Mouse (Mus musculus) G1E (cell line): ENCODE results near the gene Gtf2ird1. TPM values are rescaled to one million over a fixed set of nuclear protein-coding genes. Genes with fewer than 3 reads are reported as not detected.

Experiments
- ATAC-seq: 2 replicates; pipeline ENCODE4 v1.8.0; 2016; ENCODE audit warnings: mild to moderate bottlenecking; ENCODE audit not compliant: insufficient number of reproducible peaks, poor library complexity, low FRiP score, severe bottlenecking; ENCODE audit errors: extremely low read depth
- DNase-seq: peaks from one replicate; pipeline ENCODE4 v3.0.0; 2012; ENCODE audit warnings: low spot score
- H3K27me3 ChIP-seq: 2 replicates; pipeline ENCODE4 v1.6.1; 2012; ENCODE audit warnings: mild to moderate bottlenecking, low read length, inconsistent platforms; ENCODE audit not compliant: insufficient read depth
- H3K36me3 ChIP-seq: replicated peaks from 2 replicates; pipeline ENCODE3; 2012; ENCODE audit warnings: mild to moderate bottlenecking, inconsistent platforms
- H3K4me1 ChIP-seq: 2 replicates; pipeline ENCODE4 v1.6.1; 2012; ENCODE audit warnings: low read depth, low read length, inconsistent platforms, mixed read lengths; ENCODE audit not compliant: insufficient read depth
- H3K4me3 ChIP-seq: 2 replicates; pipeline ENCODE4 v1.5.1; 2012; ENCODE audit warnings: low read depth, mild to moderate bottlenecking, inconsistent platforms, low read length, moderate library complexity, mixed read lengths
- H3K9me3 ChIP-seq: replicated peaks from 2 replicates; pipeline ENCODE4 v1.6.1; 2012; ENCODE audit warnings: inconsistent platforms
- CTCF ChIP-seq: IDR thresholded peaks from 2 replicates; pipeline ENCODE4 v1.5.1; 2012; ENCODE audit warnings: low read depth, low read length, inconsistent platforms, mixed read lengths
- GATA1 ChIP-seq: IDR thresholded peaks from 2 replicates; pipeline ENCODE4 v1.6.1; 2012; ENCODE audit warnings: borderline replicate concordance, low read length, inconsistent platforms, mixed read lengths
- GATA2 ChIP-seq: IDR thresholded peaks from 2 replicates; pipeline ENCODE4 v1.6.1; 2012; ENCODE audit warnings: low read depth, low read length, inconsistent platforms, borderline replicate concordance
- POLR2AphosphoS5 ChIP-seq: IDR thresholded peaks from 2 replicates; pipeline ENCODE4 v1.6.1; 2012; ENCODE audit warnings: low read depth, low read length, inconsistent platforms; ENCODE audit not compliant: insufficient replicate concordance
- TAL1 ChIP-seq: conservative IDR thresholded peaks from 2 replicates; pipeline ENCODE4 v1.6.1; 2012; ENCODE audit warnings: low read depth, low read length, inconsistent platforms, mixed read lengths
- polyA plus RNA-seq: library from polyadenylated mRNA; stranded (reverse); fragments of >175 nt; gene quantifications from 2 replicates; pipeline ENCODE4 v1.2.3, GENCODE M21; 2012
- total RNA-seq, 2 experiments: library from RNA; stranded (forward) in 1 of 2; stranded (reverse) in 1 of 2; fragments of 200-1000 nt in 1 of 2; fragments of >200 nt in 1 of 2; fragmentation: Nextera tagmentation in 1 of 2; gene quantifications; 2 replicates each; pipeline ENCODE4 v1.2.3; 2014 to 2017

Gtf2ird1 gene
- total and polyA plus RNA-seq, 3 experiments, result 1.5 to 2.2 TPM; not detected in 1

DNA sequence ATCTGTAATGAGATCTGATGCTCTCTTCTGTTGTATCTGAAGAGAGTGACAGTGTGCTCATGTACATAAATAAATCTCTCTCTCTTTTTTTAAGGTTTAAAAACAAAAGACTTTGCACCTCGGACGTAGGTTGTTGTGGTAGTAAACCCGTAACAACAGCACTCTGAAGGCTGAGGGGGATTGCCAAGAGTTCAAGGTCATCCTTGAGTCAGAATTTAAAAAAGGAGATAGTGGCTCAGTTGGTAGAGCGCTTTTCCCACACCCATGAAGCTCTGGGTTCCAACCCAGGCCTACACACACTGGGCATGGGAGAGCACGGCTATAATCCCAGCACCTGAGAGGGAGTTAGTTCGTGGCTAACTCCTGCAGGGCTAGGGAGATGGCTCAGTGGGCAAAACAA, 33.1 kb downstream of the Gtf2ird1 start:
- no peaks in the 10 kb centered on the region for H3K9me3 ChIP-seq
- no peaks in the 10 kb centered on the region for H3K36me3 ChIP-seq
- H3K4me1 ChIP-seq, result no peaks in the 10 kb centered on the region
- H3K4me3 ChIP-seq, result no peak overlapping the region
- peaks cover 6% of the 10 kb centered on the region; the same call in 1 of the 2 replicates for H3K27me3 ChIP-seq
- TF ChIP-seq POLR2AphosphoS5, result no peak
- no peak for DNase-seq
- no peak for ATAC-seq

DNA sequence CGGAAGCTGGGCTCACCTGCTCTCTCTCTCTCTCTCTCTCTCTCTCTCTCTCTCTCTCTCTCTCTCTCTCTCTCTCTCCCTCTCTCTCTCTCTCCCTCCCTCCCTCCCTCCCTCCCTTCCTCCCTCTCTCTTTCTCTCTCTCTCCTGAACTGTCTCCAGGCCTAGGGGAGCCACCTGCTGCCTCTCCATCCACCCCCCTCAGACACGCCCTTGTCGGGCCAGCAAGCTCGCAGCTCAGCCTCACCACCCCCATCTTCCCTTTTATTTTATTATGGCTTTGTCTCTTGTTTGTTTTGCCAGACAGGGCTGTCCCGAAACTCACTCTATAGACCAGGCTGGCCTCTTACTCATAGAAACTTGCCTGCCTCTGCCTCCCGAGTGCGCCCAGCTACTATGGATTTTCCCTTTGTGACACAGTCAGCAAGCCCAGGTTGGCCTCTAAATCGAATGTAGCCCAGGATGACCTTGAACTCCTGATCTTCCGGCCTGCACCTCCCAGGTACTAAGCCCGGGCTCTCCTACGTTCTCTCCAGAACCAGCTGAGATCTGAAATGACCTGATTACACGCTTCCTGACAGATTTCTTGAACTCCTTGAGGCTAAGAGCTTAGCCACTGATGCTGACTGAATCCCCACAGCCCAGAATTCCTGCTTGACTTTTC, 34.1 kb downstream of the Gtf2ird1 start:
- no peak for ATAC-seq
- no peak overlapping the region for H3K4me3 ChIP-seq
- TF ChIP-seq POLR2AphosphoS5 (no peak), TAL1 (no peak), GATA2 (no peak), CTCF (no peak), GATA1 (no peak)

DNA sequence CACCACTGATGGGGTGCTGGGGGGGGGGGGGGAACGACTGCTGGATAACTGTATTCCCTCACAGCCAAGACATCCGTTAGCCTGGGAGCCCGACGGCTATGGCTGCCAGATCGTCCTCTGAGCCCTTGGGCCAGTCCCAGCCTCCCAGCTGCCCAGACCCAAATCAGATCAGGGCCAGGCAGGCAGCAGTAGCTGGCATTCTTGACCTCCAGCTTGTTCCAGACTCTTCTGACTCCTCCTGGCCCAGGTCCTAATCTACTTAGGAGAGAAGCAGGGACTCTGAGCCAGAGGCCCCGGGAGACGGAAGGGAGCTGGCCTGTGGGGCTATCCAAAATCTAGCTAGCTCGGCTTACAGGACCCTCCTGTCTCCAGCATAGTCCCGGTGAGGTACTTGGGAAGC, 35.5 kb downstream of the Gtf2ird1 start:
- no peak for DNase-seq
- H3K36me3 ChIP-seq, result no peaks in the 10 kb centered on the region
- H3K27me3 ChIP-seq, result peaks cover 6% of the 10 kb centered on the region; the same call in 1 of the 2 replicates
- H3K4me3 ChIP-seq, result no peak overlapping the region
- no peaks in the 10 kb centered on the region; the same call in 1 of the 2 replicates for H3K9me3 ChIP-seq
- ATAC-seq, result no peak
- TF ChIP-seq POLR2AphosphoS5, result no peak
- TF ChIP-seq TAL1, result no peak
- TF ChIP-seq GATA2, result no peak
- TF ChIP-seq GATA1, result no peak
- no peak for TF ChIP-seq CTCF
- H3K4me1 ChIP-seq, result no peaks in the 10 kb centered on the region

More for the DNA sequence above, 34.1 kb downstream of the Gtf2ird1 start:
- H3K36me3 ChIP-seq, result no peaks in the 10 kb centered on the region
- H3K27me3 ChIP-seq, result peaks cover 6% of the 10 kb centered on the region; the same call in 1 of the 2 replicates
- H3K9me3 ChIP-seq, result no peaks in the 10 kb centered on the region; the same call in 1 of the 2 replicates
- H3K4me1 ChIP-seq, result no peaks in the 10 kb centered on the region
- DNase-seq, result no peak

DNA sequence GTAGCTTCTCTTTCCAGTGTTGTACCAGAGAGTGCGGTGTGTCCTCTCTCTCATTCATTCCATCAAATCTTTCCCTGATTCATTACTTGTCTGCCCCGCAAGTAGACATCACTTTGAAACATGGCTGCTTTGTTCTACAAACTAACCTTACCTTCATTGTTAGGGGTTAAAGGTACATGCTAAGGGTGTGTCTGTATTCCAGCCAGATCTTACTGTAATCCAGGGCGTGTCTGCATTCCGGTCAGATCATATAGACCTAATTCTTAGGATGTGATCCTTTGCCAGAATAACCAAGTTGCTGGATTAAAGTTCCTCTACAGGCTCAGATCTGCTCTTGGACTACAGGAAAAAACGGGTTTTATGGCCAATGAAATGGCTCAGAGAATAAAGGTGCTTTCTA, 36.8 kb downstream of the Gtf2ird1 start:
- H3K4me3 ChIP-seq, result no peak overlapping the region
- DNase-seq (no peak), ATAC-seq (no peak)
- H3K27me3 ChIP-seq, result peaks cover 6% of the 10 kb centered on the region; the same call in 1 of the 2 replicates
- H3K9me3 ChIP-seq, result no peaks in the 10 kb centered on the region; the same call in 1 of the 2 replicates
- no peaks in the 10 kb centered on the region for H3K4me1 ChIP-seq
- H3K36me3 ChIP-seq, result no peaks in the 10 kb centered on the region
- TF ChIP-seq TAL1 (no peak), GATA1 (no peak), GATA2 (no peak), CTCF (no peak), POLR2AphosphoS5 (no peak)

DNA sequence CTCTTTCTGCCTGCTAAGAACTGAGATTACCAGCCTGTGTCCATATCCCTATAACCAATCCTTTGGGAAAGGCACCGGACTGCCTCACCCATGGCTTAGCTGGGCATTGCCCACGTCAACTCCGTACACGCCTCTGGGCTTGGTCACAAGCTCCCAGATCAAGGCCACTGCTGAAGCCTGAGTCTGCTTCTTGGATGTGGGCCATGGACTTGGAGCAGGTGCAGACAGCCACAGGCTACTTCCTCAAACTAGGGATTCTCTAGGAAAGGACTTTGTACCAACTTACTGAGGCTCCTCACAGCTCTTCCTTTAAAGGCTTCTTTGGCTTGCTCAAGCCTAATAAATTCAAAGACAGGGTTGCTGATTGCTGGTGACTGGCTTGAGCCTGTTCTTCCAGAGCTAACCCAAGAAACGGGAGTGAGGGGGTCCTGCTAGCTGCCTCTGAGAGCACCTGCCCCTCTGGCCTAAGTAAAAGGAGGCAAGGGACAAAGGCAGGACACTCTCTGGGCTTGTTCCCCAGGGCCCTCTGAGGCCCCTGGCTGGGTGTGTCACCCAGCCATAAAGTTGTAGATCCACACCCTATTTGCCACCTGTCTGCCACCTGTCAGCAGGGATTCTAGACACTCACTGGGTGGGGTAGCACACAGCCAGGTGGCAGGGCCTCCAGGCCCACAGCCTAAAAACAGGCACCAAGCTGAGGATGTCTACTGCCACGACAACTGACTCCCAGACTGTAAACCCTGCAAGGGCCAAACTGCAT, 38.0 kb downstream of the Gtf2ird1 start:
- Histone ChIP-seq H3K27me3 (0 out of 2 replicates have a peak, but pooled peaks cover 3% of the 10 kb centered on the region), H3K36me3 (no peaks in the 10 kb centered on the region), H3K9me3 (no peaks in the 10 kb centered on the region; the same call in 1 of the 2 replicates), H3K4me1 (no peaks in the 10 kb centered on the region), H3K4me3 (no peak overlapping the region)
- TF ChIP-seq TAL1, result no peak
- TF ChIP-seq POLR2AphosphoS5, result no peak
- TF ChIP-seq GATA2, result no peak
- TF ChIP-seq GATA1, result no peak
- no peak for TF ChIP-seq CTCF
- ATAC-seq, result no peak
- DNase-seq, result no peak

DNA sequence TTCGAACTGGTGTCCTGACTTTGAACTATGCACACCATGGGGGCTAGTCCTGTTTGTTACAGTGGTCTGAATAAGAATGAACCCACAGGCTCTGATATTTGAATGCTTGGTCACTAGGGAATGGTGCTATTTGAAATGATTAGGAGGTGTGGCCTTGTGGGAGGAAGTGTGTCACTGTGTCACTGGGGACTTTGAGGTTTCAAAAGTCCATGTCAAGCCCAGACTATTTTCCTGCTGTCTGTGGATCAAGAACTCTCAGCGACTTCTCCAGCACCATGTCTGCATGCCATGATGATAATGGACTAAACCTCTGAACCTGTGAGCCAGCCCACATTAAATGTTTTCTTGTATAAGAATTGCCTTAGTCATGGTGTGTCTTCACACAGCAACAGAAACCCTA, 44.2 kb downstream of the Gtf2ird1 start:
- no peak overlapping the region for H3K4me3 ChIP-seq
- no peaks in the 10 kb centered on the region; the same call in 1 of the 2 replicates for H3K9me3 ChIP-seq
- DNase-seq (no peak), ATAC-seq (no peak)
- peaks cover 5% of the 10 kb centered on the region; the same call in 1 of the 2 replicates for H3K4me1 ChIP-seq
- no peaks in the 10 kb centered on the region for H3K27me3 ChIP-seq
- TF ChIP-seq GATA2 (no peak), CTCF (no peak), POLR2AphosphoS5 (no peak), TAL1 (no peak), GATA1 (no peak)
- no peaks in the 10 kb centered on the region for H3K36me3 ChIP-seq
